Mouse (Mus musculus): ENCODE measurements around the gene Spock1.

DNA sequence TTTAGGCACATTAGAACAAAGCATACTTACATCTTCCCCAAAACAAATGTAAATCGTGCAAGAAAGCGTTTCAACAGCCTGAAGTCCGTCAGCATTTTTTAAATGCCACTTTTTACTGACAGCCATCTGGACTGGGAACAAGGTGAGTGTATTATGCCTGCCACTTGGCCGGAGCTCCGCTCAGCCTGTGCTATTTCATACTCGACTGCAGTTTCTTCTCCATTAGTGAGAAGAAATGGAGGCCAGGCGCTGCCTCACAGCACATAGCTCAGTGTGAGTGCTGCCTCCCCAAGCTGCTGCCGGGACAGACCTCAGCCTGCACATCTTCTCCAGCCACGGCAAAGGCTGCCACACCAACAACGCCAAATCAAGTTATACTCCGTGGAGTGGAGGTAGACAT lies 91.9 kb downstream of the Spock1 start:
- TF ChIP-seq POLR2A (IDR thresholded peaks at IDR 0.05; ENCODE audit: borderline replicate concordance, extremely low read depth, low read depth, low read length) (no peak), CTCF (IDR thresholded peaks at IDR 0.05; ENCODE audit: insufficient read depth, low read length) (no peak)

All from lung, adult 2 months (tissue).